Mouse (Mus musculus) hindlimb bud, embryonic 11.5 days (tissue): Measurements from ENCODE around the gene Tnp2.
"Not testable (repeated sequence)": the region's sequence is repeated elsewhere in the genome, so short reads cannot be mapped to it uniquely, and the experiment has no call there.

Experiments used
- DNase-seq: peaks from one replicate; pipeline ENCODE4 v3.0.0-alpha.2; 2012; ENCODE audit warnings: low read depth, low spot score; ENCODE audit errors: extremely low spot score

The Tnp2 gene

GRCm38 (mm10) chr16:10788271-10788670, at the start of gene Tnp2:
TSS of gene Tnp2 (minus strand) at chr16:10788660.
- no peak for DNase-seq

- no peak for DNase-seq
Measured at GRCm38 (mm10) chr16:10837903-10838302, 49.4 kb upstream of the Tnp2 start.

- DNase-seq, result no peak
Measured at GRCm38 (mm10) chr16:10837250-10837649, 48.8 kb upstream of the Tnp2 start.

GRCm38 (mm10) chr16:10836388-10836787, 47.9 kb upstream of the Tnp2 start:
- DNase-seq, result no peak

- no peak for DNase-seq
Measured at GRCm38 (mm10) chr16:10834911-10835587, 46.6 kb upstream of the Tnp2 start, which contains the start of gene Rmi2. TSS of gene Rmi2 (plus strand) at chr16:10835059.

- DNase-seq, result no peak
Measured at GRCm38 (mm10) chr16:10834542-10834910, 46.1 kb upstream of the Tnp2 start.

GRCm38 (mm10) chr16:10828461-10828805, 40.0 kb upstream of the Tnp2 start:
- DNase-seq, result no peak

- DNase-seq, result no peak
Measured at GRCm38 (mm10) chr16:10827766-10828460, 39.5 kb upstream of the Tnp2 start.

GRCm38 (mm10) chr16:10827269-10827668, 38.8 kb upstream of the Tnp2 start:
- no peak for DNase-seq

- no peak for DNase-seq
Measured at GRCm38 (mm10) chr16:10825840-10826239, 37.4 kb upstream of the Tnp2 start.

- DNase-seq, result no peak
Measured at GRCm38 (mm10) chr16:10824536-10824935, 36.1 kb upstream of the Tnp2 start.

GRCm38 (mm10) chr16:10821387-10821786, 32.9 kb upstream of the Tnp2 start:
- no peak for DNase-seq

GRCm38 (mm10) chr16:10819966-10820365, 31.5 kb upstream of the Tnp2 start:
- DNase-seq, result no peak

GRCm38 (mm10) chr16:10818579-10819135, 30.2 kb upstream of the Tnp2 start:
- DNase-seq, result no peak

- DNase-seq, result no peak
Measured at GRCm38 (mm10) chr16:10814864-10815263, 26.4 kb upstream of the Tnp2 start.

GRCm38 (mm10) chr16:10813726-10814125, 25.3 kb upstream of the Tnp2 start:
- no peak for DNase-seq

- no peak for DNase-seq
Measured at GRCm38 (mm10) chr16:10812865-10813371, 24.5 kb upstream of the Tnp2 start, which contains the start of gene Gm11172. TSS of gene Gm11172 (plus strand) at chr16:10812915.

- DNase-seq, result no peak
Measured at GRCm38 (mm10) chr16:10810376-10810775, 21.9 kb upstream of the Tnp2 start.

GRCm38 (mm10) chr16:10805789-10806527, 17.5 kb upstream of the Tnp2 start, which contains the start of gene Prm1:
TSS of gene Prm1 (minus strand) at chr16:10805839.
- no peak for DNase-seq

- not testable (repeated sequence) for DNase-seq
Measured at GRCm38 (mm10) chr16:10802420-10802819, 14.0 kb upstream of the Tnp2 start.

GRCm38 (mm10) chr16:10796034-10796433, 7.6 kb upstream of the Tnp2 start, which contains the start of gene Prm2:
TSS of gene Prm2 (minus strand) at chr16:10796134.
- DNase-seq, result no peak
